19 mouse cellular contexts compared by ENCODE assay signal in genomic region chr5:132200595-132200994, GRCm38 (mm10).
A peak's percentile ranks its signal among the peaks of the same experiment; 100 is the strongest.
DNase-seq lines count a peak whose midpoint lies in the region; ATAC-seq and TF ChIP-seq lines count a peak whose summit lies in the region.
"Had no signal": no experiment of that assay in that cellular context is flagged by ENCODE, and none has a peak within 500 bp of the region (broad histone marks: within the 10 kb centered on the region; RNA-seq: fewer than 3 reads in every experiment).

No protein-coding gene starts in this region.

- DNase-seq in frontal cortex, postnatal 10 days (ENCODE audit: low spot score in 2 of 2) = no peak
- no peak for DNase-seq in limb, embryonic 14.5 days (ENCODE audit: low spot score)
- DNase-seq in limb, embryonic 10.5 days (ENCODE audit: low spot score) = no peak
- no peak for DNase-seq in left cerebral cortex, adult 2 months (ENCODE audit: extremely low spot score in 1 of 2, low spot score in 2 of 2)
- DNase-seq: adrenal gland, adult 8-10 months; embryo, embryonic 11 days; retina, postnatal 1 day; thymus, postnatal 14 days had no signal

- no peaks in the 10 kb centered on the region for H3K9me3 ChIP-seq in limb, embryonic 14.5 days (ENCODE audit: control insufficient read depth, low read length)
- no peaks in the 10 kb centered on the region for H3K9me3 ChIP-seq in limb, embryonic 10.5 days (replicated peaks)
- no peaks in the 10 kb centered on the region for H3K9me3 ChIP-seq in neural tube, embryonic 13.5 days
- H3K9me3 ChIP-seq in neural tube, embryonic 15.5 days (replicated peaks) = no peaks in the 10 kb centered on the region
- no peaks in the 10 kb centered on the region for H3K9me3 ChIP-seq in stomach, embryonic 16.5 days (replicated peaks; ENCODE audit: control insufficient read depth, low read length)
- H3K9me3 ChIP-seq: embryonic facial prominence, embryonic 13.5 days; forebrain, embryonic 13.5 days; hindbrain, embryonic 12.5 days; megakaryocyte, embryonic 14.5 days; midbrain, embryonic 13.5 days had no signal

- no peak overlapping the region for H3K9ac ChIP-seq in limb, embryonic 14.5 days (ENCODE audit: low read depth, low read length, severe bottlenecking)
- H3K9ac ChIP-seq in neural tube, embryonic 13.5 days = 0 out of 2 replicates have a peak overlapping the region, but pooled peaks have one; percentile 31
- no peak overlapping the region for H3K9ac ChIP-seq in neural tube, embryonic 15.5 days (replicated peaks)
- H3K9ac ChIP-seq in stomach, embryonic 16.5 days (ENCODE audit: low read length) = no peak overlapping the region
- H3K9ac ChIP-seq: embryonic facial prominence, embryonic 13.5 days; forebrain, embryonic 13.5 days; hindbrain, embryonic 12.5 days; midbrain, embryonic 13.5 days had no signal

- WGBS in limb, embryonic 14.5 days = 36% methylated on average over 4 of the region's 4 CpGs
- WGBS in limb, embryonic 10.5 days = 59% methylated on average over 4 of the region's 4 CpGs
- WGBS in neural tube, embryonic 13.5 days = 42% methylated on average over 4 of the region's 4 CpGs
- 35% methylated on average over 4 of the region's 4 CpGs for WGBS in neural tube, embryonic 15.5 days
- 27% methylated on average over 4 of the region's 4 CpGs for WGBS in stomach, embryonic 16.5 days

- H3K4me3 ChIP-seq in limb, embryonic 14.5 days (replicated peaks; ENCODE audit: low read length) = no peak overlapping the region
- no peak overlapping the region for H3K4me3 ChIP-seq in limb, embryonic 10.5 days
- no peak overlapping the region for H3K4me3 ChIP-seq in neural tube, embryonic 13.5 days
- H3K4me3 ChIP-seq in neural tube, embryonic 15.5 days (replicated peaks) = no peak overlapping the region
- H3K4me3 ChIP-seq in stomach, embryonic 16.5 days (replicated peaks; ENCODE audit: low read length) = no peak overlapping the region
- no peak overlapping the region for H3K4me3 ChIP-seq in left cerebral cortex, adult 2 months
- H3K4me3 ChIP-seq: embryonic facial prominence, embryonic 13.5 days; erythroblast, embryonic 14.5 days; forebrain, embryonic 13.5 days; hindbrain, embryonic 12.5 days; megakaryocyte, embryonic 14.5 days; midbrain, embryonic 13.5 days had no signal

- H3K4me1 ChIP-seq in limb, embryonic 14.5 days (ENCODE audit: control insufficient read depth, insufficient read depth, low read length) = peaks cover 23% of the 10 kb centered on the region
- peaks cover 10% of the 10 kb centered on the region for H3K4me1 ChIP-seq in limb, embryonic 10.5 days
- H3K4me1 ChIP-seq in neural tube, embryonic 13.5 days (replicated peaks) = peaks cover 51% of the 10 kb centered on the region
- peaks cover 36% of the 10 kb centered on the region for H3K4me1 ChIP-seq in neural tube, embryonic 15.5 days
- peaks cover 18% of the 10 kb centered on the region for H3K4me1 ChIP-seq in stomach, embryonic 16.5 days (ENCODE audit: control insufficient read depth, insufficient read depth, low read length)

- ATAC-seq in frontal cortex, adult (ENCODE audit: low TSS enrichment) = peak; percentile 63
- ATAC-seq in limb, embryonic 14.5 days (ENCODE audit: low FRiP score, low read depth) = no peak
- no peak for ATAC-seq in neural tube, embryonic 13.5 days (ENCODE audit: low read depth)
- no peak for ATAC-seq in neural tube, embryonic 15.5 days (ENCODE audit: low FRiP score)
- no peak for ATAC-seq in stomach, embryonic 16.5 days (ENCODE audit: insufficient read depth, low FRiP score)
- ATAC-seq: activated CD4-positive, CD25-positive, alpha-beta regulatory T cell, adult 4 months; forebrain, embryonic 13.5 days; midbrain, embryonic 13.5 days had no signal

- 0 out of 2 replicates have a peak overlapping the region, but pooled peaks have one; percentile 13 for H3K27ac ChIP-seq in limb, embryonic 14.5 days (replicated peaks; ENCODE audit: low read depth, low read length)
- H3K27ac ChIP-seq in limb, embryonic 10.5 days = no peak overlapping the region
- H3K27ac ChIP-seq in neural tube, embryonic 13.5 days (replicated peaks) = peak overlapping the region; percentile 46
- no peak overlapping the region for H3K27ac ChIP-seq in neural tube, embryonic 15.5 days (replicated peaks)
- peak overlapping the region; percentile 55; the same call in 1 of the 2 replicates for H3K27ac ChIP-seq in stomach, embryonic 16.5 days (ENCODE audit: low read length)
- H3K27ac ChIP-seq in left cerebral cortex, adult 2 months = no peak overlapping the region
- H3K27ac ChIP-seq: forebrain, embryonic 13.5 days had no signal

- H3K27me3 ChIP-seq in limb, embryonic 14.5 days (ENCODE audit: control insufficient read depth, insufficient read depth, low read length) = no peaks in the 10 kb centered on the region
- no peaks in the 10 kb centered on the region for H3K27me3 ChIP-seq in limb, embryonic 10.5 days (ENCODE audit: low read depth, poor library complexity, severe bottlenecking)
- H3K27me3 ChIP-seq in neural tube, embryonic 13.5 days = no peaks in the 10 kb centered on the region
- H3K27me3 ChIP-seq in neural tube, embryonic 15.5 days (replicated peaks) = no peaks in the 10 kb centered on the region
- no peaks in the 10 kb centered on the region for H3K27me3 ChIP-seq in stomach, embryonic 16.5 days (ENCODE audit: control insufficient read depth, insufficient read depth, low read length)
- H3K27me3 ChIP-seq: embryonic facial prominence, embryonic 13.5 days; forebrain, embryonic 13.5 days; hindbrain, embryonic 12.5 days; midbrain, embryonic 13.5 days had no signal

- H3K4me2 ChIP-seq in limb, embryonic 14.5 days (replicated peaks; ENCODE audit: low read depth, low read length, severe bottlenecking) = no peak overlapping the region
- no peak overlapping the region for H3K4me2 ChIP-seq in neural tube, embryonic 13.5 days
- no peak overlapping the region for H3K4me2 ChIP-seq in neural tube, embryonic 15.5 days
- H3K4me2 ChIP-seq in stomach, embryonic 16.5 days (ENCODE audit: low read depth, low read length) = peak overlapping the region; percentile 12; the same call in 1 of the 2 replicates
- H3K4me2 ChIP-seq: embryonic facial prominence, embryonic 13.5 days; forebrain, embryonic 13.5 days; hindbrain, embryonic 12.5 days; midbrain, embryonic 13.5 days had no signal

- intact Hi-C loops in left cerebral cortex, adult 2 months (cut with DNase I) = no loop called here

- TF ChIP-seq POLR2A in limb, embryonic 14.5 days (IDR thresholded peaks at IDR 0.05; ENCODE audit: borderline replicate concordance, extremely low read depth, insufficient read depth, insufficient read length) = no peak

- H3K36me3 ChIP-seq in limb, embryonic 14.5 days (ENCODE audit: control insufficient read depth, insufficient read depth, low read length) = no peaks in the 10 kb centered on the region
- no peaks in the 10 kb centered on the region for H3K36me3 ChIP-seq in limb, embryonic 10.5 days
- H3K36me3 ChIP-seq in neural tube, embryonic 13.5 days = no peaks in the 10 kb centered on the region
- H3K36me3 ChIP-seq in neural tube, embryonic 15.5 days = no peaks in the 10 kb centered on the region
- no peaks in the 10 kb centered on the region for H3K36me3 ChIP-seq in stomach, embryonic 16.5 days (ENCODE audit: control insufficient read depth, insufficient read depth, low read length)
- H3K36me3 ChIP-seq: embryonic facial prominence, embryonic 13.5 days; hindbrain, embryonic 12.5 days; midbrain, embryonic 13.5 days had no signal

- TF ChIP-seq CTCF in left cerebral cortex, adult 2 months (IDR thresholded peaks at IDR 0.05) = no peak

Comparison
In these comparisons a context has a peak if more than half of its experiments do, and no peak if none do; other contexts are left out.
1. H3K27ac ChIP-seq: peak in limb, embryonic 14.5 days (single experiment), neural tube, embryonic 13.5 days (single experiment) and stomach, embryonic 16.5 days (single experiment); none in limb, embryonic 10.5 days (single experiment), neural tube, embryonic 15.5 days (single experiment) and left cerebral cortex, adult 2 months (single experiment).